Mouse (Mus musculus): ENCODE measurements around the gene Camk2n2.
"Not testable (repeated sequence)": the region's sequence is repeated elsewhere in the genome, so short reads cannot be mapped to it uniquely, and the experiment has no call there.

Camk2n2 gene

DNA sequence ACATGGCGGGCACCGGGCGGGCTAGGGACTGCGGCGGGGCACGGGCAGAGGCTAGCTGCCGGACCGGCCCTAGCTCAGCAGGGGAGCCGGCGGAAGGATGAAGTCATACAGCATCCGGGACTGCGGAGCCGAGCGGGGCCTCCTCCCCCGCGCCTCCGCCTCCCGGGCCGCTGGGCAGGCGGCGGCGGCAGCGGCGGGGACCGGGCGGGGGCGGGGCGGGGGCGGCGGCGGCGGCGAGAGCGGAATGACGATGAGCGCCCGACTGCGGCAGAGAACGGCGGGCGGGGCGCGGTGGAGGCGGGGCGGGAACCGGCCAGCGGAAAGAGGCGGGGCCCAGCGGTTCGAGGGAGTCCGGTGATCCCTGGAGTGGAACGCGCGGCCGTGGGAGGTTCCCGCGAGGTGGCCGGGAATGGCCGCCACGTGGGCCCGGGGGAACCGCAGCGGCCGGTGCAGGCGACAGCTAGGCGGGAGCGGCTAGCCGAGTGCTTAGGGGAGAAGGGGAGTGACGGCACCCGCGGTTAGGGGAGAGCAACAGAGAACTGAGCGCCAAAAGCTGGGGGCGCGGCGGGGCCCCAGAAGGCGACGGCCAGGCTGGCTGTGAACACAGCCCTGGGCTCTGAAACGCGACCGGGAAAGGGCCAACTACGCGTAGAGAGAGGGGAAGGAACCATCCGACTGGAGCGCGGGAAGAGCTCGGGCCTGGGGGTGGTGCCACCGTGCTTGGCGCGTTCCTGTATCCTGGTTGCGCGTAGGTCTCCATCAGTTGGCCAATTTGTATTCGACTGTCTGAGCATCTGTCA is at the start of gene Camk2n2:
Gene Camk2n2, minus strand, starts transcription at position 97 of the 800 bp plus-strand sequence.
- in situ Hi-C loops (cut with MboI; ENCODE audit: low sequenced_read_pairs), result no loop called here

DNA sequence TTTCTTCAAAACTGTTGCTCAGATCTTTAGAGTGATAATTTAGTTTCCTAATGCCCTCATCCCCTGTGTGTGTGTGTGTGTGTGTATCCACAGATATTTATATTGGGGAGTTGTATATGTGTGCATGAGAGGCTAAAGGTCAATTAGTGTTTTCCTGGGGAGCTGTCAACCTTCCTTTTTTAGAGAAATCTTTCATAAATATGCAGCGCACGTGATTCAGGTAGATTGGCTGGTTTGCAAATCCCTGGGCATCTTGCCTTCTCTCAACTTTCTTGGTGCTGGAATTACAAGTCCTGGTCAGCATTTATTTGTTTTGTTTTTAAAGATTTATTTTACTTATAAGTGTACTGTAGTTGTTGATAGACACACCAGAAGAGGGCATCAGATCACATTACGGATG is 49.2 kb upstream of the Camk2n2 start:
- in situ Hi-C loops (cut with MboI; ENCODE audit: low sequenced_read_pairs), result no loop called here

DNA sequence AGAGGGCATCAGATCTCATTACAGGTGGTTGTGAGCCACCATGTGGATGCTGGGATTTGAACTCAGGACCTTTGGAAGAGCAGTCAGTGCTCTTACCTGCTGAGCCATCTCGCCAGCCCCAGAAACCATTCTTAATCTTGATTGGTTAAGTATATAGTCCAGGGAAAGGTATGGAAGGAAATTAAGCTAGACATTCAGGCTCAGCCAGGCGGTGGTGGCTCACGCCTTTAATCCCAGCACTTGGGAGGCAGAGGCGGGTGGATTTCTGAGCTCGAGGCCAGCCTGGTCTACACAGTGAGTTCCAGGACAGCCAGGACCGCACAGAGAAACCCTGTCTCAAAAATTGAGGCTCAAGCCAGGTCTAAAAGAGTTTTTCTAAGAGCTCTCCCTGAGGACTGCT is 46.9 kb upstream of the Camk2n2 start, which contains the start of gene Eif4g1:
Gene Eif4g1, plus strand, starts transcription at position 301 of the 400 bp plus-strand sequence.
- in situ Hi-C loops (cut with MboI; ENCODE audit: low sequenced_read_pairs), result not testable (repeated sequence)

DNA sequence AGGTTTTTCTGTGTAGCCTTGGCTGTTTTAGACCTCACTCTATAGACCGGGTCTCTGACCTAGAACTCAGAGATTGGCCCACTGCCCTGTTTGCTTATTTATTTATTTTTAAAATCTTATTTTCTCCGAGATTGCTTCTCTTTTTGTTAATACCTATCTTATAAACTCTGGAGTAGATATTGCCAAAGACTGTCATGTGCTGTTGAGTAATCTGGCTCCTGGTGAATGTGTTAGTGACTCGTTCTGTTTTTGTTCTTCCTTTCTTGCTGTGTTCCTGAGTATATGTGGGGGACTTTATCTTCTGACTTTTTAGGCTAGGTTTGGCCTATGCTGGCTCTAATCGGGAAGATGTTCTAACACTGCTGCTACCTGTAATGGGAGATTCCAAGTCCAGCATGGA is 36.6 kb upstream of the Camk2n2 start:
- in situ Hi-C loops (cut with MboI; ENCODE audit: low sequenced_read_pairs), result no loop called here

DNA sequence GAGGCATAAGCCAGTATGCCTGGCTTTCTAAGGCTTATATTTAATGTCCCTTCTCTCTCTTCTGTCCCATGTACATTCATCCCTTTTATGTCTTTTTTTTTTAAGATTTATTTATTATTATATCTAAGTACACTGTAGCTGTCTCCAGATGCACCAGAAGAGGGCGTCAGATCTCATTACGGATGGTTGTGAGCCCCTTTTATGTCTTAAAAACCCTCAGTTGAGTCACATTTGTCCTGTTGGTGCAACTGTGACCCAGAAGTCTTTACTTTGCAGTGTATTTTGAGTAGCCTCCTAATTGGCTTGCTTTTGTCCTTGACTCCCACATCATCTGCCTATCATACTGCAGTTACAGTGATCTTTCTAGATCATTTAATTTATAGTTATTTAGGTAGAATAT is 32.2 kb upstream of the Camk2n2 start:
- in situ Hi-C loops (cut with MboI; ENCODE audit: low sequenced_read_pairs), result no loop called here

DNA sequence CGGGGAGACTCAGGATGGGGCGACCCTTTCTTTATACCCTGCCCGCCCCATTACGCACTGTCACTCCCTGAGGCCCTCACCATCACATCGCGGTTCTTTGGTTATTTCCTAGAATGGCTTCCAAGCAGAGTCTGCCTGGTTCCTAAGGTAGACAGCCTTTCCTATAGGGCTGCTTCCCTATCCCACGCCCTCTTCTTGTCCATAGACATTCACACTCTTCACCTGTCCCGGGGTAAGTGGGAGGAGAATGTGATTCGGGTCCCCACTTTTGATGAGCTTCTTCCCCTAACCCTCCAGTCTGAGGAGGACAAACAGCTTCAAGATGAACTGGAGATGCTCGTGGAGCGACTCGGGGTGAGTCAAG is 30.8 kb upstream of the Camk2n2 start:
- in situ Hi-C loops (cut with MboI; ENCODE audit: low sequenced_read_pairs), result no loop called here

DNA sequence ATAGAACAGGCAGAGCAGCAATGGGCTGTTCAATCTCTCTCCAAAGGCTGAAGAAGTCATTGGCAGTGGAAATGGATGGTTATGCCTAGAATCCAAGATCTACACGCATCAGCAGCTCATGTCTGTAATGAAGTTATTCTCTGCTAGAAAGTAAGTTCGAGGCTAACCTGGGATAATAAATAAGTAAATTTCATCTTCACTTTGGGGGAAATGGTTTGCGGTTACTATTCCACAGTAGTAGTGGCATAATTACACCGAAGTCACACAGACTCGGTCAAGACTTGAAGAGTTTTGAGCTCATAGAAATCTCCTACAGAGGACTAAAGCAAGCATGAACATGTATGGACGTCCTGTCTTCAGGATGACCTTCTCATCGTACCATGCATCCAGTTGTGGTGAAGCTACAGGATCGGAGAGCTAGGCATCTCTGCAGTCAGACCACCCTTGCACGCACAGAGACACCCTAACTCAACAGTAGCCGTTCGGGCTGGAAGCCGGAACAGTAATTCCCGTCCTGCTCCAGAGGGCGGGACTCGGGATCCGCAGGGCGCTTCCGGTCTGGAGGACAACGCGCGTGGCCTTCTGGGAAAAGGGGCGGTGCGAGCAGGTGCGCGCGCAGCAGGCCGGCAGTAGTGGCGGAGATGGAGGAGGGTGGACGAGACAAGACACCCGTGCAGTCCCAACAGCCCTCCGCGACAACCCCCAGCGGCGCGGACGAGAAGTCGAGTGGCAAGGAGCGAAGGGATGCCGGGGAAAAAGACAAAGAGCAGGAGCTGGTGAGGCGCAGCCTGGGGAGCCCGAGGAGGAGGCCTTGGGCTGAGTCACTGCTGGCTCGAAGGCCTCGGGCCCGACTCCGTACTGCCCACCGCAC is 30.2 kb upstream of the Camk2n2 start, which contains the start of gene Psmd2:
Gene Psmd2, plus strand, starts transcription at position 577 of the 871 bp plus-strand sequence.
- in situ Hi-C loops (cut with MboI; ENCODE audit: low sequenced_read_pairs), result no loop called here

DNA sequence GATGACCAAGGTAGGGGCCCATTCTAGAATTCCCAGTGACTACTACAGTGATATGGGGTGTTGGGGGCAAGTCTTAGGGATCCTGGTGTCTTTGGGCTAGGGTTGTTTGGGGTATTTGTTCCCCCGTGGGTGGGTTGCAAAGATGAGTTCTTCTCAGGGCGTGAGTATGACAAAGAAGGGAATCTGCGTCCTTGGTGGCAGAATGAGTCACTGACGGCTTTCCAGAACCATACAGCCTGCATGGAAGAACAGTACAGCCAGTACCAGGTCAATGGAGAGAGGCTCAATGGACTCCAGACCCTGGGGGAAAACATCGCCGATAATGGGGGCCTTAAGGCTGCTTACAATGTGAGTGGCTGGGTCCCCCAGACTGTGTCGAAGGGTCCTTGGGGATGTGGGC is 22.8 kb upstream of the Camk2n2 start:
- in situ Hi-C loops (cut with MboI; ENCODE audit: low sequenced_read_pairs), result loop anchor here (10.0 kb wide), 1 partner anchor 139 kb away; no protein-coding TSS in a partner anchor

DNA sequence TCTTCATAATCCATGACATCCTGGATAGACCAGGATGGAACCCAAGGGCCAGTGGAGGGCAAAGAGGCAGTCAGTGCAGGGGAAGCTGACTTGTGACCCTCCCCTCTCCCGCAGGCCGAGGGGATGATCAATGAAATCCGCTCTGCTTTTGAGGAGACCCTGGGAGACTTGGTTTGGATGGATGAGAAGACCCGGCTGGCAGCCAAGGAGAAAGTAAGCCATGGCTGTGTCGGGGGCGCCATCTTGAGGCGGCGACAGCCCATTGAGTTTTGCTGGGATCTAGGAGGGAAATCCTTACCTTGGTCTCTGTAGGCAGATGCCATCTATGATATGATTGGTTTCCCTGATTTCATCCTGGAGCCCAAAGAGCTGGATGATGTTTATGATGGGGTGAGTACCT is 21.1 kb upstream of the Camk2n2 start:
- in situ Hi-C loops (cut with MboI; ENCODE audit: low sequenced_read_pairs), result loop anchor here (10.0 kb wide), 1 partner anchor 137 kb away; no protein-coding TSS in a partner anchor

DNA sequence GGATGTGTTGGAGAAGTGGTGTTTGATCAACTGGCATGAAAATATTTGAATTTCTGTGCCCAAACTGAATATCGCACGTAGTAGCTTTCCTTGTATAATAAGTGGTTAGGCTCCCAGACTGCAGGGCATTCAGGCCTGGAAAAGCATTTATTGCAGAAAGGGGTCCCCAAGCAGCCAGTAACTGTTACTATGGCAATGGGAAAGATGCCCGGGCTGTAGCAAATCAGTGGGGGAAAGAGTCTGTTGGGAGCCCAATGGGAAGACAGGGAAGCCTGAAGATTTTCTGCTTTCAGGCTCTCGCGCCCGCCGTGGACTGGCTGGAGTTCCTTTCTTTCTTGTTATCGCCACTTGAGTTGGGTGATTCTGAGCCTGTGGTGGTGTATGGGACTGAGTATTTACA is 17.3 kb upstream of the Camk2n2 start:
- in situ Hi-C loops (cut with MboI; ENCODE audit: low sequenced_read_pairs), result no loop called here

DNA sequence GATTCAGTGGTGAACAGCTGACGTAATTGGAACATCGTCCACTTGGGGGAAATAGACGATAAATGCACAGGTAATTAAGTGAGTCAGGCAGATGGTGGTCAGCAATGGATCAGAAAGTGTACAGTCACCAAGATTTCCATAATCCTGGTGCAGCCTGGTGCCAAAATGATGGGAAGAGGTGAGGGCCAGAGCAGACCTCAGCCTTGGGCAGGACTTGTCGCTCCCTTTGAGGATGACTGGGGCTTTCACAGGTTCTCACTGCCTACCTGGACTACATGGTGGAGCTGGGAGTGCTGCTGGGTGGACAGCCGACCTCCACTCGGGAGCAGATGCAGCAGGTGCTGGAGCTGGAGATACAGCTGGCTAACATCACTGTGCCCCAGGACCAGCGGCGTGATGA is 16.3 kb upstream of the Camk2n2 start:
- in situ Hi-C loops (cut with MboI; ENCODE audit: low sequenced_read_pairs), result no loop called here

DNA sequence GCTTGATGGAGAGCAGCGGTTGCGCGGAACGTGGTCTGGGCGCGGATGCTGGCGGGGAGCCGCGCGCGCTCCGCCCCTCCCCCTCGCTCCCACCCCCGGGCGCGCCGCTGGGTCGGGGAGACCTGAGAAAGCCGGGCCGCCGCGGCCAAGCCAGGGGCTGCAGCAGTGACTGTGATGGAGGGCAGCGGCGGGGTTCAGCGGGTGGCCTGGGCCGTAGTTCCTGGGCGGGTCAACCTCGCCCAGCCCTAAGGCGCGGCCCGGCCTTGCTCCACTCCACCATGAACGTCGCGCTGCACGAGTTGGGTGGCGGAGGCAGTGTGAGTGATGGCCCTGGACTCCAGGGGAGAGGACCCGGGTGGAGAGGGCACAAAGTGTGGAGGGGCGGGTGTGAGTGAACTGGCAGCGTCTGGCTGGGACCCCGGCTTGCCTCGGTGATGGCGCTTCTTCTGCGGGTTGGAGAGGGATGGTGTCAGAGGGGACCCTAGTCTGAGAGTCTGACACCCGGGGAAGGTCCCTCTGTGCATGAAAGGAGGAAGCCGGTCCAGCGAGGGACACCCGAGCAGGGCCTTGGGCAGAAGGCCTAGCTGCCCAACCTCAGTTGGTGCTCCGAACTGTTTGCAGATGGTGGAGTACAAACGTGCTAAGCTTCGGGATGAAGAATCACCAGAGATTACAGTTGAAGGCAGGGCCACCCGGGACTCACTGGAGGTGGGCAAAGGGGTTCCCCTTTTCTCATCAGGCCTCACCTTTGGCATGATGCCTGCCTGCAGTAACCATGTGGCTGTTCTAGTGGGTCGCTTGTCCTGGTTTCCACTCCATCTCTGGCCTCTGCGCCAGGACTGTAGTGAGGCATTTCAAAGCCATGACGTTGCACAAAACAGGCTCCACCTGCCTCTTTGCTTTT is 8.9 kb upstream of the Camk2n2 start, which contains the start of gene Ece2:
Gene Ece2, plus strand, starts transcription at position 98 of the 904 bp plus-strand sequence.
- in situ Hi-C loops (cut with MboI; ENCODE audit: low sequenced_read_pairs), result no loop called here

DNA sequence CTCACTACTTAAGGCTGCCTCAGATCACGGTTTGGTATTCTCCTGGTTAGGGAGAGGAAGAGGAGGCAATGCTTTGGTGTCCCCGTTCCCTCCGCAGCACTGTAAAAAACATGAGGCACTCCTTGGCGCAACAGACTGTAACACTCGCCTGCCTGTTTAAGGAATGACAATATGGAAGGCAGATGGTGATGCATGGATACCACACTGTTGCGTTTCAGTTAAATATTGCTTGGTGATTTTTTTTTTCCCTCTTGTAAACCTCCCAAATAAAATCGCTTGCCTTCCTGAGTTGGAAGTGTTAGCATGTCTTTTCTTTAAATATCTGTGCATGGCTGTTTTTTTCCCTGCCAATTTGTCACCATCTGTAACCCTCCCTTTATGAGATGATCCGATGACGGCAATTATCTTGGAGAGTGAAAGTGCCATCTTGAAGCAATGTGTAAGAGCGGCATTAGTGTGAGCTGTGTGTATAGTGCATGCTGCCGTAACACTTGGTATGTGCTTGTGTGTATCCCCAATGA is 7.8 kb upstream of the Camk2n2 start:
- in situ Hi-C loops (cut with MboI; ENCODE audit: low sequenced_read_pairs), result no loop called here

DNA sequence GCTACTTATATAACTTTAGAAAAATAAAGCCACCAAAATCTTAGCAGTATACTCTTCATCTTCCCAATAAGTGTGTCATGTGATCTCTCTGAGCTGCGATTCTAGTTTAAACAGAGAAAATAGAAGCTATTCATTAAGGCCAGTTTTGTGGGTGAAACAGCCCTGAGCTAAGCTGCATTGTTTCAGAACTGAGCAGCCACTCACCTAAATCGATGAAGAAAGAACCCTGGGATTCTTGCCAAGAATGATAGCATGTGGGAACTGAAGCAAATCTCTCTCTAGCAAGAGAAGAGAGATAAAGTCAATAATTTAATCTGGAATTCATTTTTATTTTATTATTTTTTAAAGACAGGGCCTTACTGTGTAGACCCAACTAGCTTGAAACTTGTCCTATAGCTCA is 2.1 kb upstream of the Camk2n2 start:
- in situ Hi-C loops (cut with MboI; ENCODE audit: low sequenced_read_pairs), result no loop called here

DNA sequence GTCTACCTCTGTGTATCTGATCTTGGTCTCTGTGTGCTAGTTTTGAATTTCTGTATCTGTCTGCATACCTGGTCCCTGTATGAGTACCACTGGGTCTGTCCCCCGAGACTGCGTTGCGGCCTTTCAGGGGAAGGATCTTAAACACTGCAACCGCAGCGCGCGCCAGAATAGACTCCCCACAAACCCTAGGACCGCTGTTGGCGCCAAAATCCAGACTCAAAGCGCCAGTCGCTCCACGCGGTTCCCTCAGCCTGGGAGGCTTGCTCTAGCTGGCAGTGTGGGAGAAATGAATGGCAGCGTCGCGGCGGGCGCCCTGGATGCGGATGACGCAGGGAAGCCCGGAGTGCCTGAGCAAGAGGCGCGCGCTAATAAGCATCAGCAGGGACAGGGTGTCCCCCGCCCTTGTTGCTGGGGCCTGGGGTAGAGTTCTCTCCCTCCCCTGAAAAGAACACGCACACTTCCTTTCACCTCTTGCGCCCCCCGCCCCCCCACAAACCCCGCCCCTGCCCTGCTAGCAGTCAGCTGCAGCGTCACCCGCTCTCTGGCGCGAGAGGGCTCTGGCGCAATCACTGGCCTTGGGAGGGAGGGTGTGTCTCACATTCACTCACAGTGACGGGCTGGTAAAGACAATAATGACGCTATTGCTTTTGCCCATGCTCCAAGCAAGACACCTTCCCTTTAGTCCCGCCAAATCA is 1.1 kb upstream of the Camk2n2 start:
- in situ Hi-C loops (cut with MboI; ENCODE audit: low sequenced_read_pairs), result no loop called here

DNA sequence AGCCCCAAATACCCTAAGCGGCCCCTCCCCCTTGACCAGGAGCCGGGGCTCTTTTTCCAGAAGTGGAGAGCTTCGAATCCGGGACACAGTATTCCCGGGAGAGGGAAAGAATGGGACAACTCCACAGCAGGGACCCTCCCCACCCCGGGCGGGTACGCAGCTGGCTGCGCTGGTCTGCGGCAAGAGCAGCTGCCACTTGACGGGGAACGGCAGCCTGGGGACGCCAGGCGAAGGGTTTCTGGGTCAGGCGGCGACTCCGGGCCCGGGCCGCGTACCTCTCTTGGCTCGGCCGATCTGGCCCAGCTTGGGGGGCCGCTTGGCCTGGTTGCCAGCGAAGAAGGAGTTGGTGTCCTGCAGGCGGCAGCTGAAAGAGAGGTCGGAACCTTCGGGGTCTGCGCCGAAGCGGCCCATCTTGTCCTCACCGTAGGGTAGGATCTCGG is 316 bp downstream of the Camk2n2 start:
- in situ Hi-C loops (cut with MboI; ENCODE audit: low sequenced_read_pairs), result no loop called here

DNA sequence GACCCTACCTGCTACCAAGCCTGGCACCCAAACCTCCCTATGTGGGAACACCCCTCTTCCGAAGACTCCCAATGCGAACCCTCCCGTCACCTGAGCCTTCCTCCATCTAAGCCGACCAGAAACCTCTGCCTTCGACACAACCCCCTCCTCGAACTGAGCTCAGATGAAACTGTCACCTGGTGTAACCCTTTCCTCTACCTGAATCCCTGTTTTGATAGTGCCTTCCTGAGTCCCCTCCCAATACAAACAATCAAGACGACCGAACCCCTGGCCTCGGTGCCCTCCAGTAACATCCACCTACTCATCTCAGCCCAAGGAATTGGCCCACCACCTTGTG is 720 bp downstream of the Camk2n2 start:
- in situ Hi-C loops (cut with MboI; ENCODE audit: low sequenced_read_pairs), result no loop called here

DNA sequence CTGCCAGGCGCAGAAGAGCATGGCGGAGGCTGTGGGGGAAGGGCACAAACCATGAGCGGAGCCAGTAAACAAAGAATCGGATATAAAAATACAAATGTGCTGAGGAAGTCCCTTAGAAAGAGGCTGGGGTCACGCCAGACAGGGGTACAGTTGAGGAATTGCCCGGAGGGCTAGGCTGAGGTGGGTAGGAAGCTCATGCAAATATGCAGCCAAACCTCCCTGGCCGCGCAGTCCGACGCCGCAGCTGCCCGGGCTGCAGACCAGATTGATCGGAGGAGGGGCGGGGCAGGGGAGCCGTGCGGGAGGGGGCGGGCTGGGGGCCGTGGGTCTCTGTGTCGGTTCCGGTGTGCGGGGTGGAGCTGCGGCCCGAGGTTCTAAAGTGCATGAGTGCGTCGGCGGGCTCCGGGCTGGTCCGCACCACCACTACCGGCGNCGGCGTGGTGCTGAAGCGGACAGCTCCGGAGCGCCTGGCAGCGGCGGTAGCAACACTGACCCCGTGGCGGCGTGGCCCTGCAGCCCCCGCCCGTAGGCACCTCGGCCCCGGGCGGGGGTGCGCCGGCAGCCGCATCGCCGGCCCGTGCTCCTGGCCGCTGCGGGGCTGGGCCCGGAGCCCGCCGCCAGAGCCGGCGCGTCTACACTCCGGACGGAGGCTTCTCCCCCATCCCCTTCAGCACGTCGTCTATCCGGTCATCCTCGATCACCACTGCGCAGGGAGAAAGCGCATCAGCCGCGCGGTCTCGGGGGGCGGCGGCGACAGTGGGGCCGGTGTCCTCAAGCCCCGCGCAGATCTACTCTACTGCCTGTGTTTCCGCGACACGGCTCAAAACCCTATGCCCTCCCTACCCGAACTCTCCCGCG is 1.3 kb downstream of the Camk2n2 start:
- in situ Hi-C loops (cut with MboI; ENCODE audit: low sequenced_read_pairs), result no loop called here
